Mouse (Mus musculus): Measurements from ENCODE around the gene Ccdc159.

The Ccdc159 gene

GRCm38 (mm10) chr9:21961366-21961980, 34.2 kb downstream of the Ccdc159 start:
- in situ Hi-C loops (cut with MboI, MseI): no loop called here

GRCm38 (mm10) chr9:21962010-21962409, 34.7 kb downstream of the Ccdc159 start:
- in situ Hi-C loops (cut with MboI, MseI): no loop called here

GRCm38 (mm10) chr9:21962416-21963059, 35.3 kb downstream of the Ccdc159 start:
- in situ Hi-C loops (cut with MboI, MseI): no loop called here

GRCm38 (mm10) chr9:21963417-21963816, 36.1 kb downstream of the Ccdc159 start, which contains the start of gene Epor:
TSS of gene Epor (minus strand) at chr9:21963506.
- in situ Hi-C loops (cut with MboI, MseI): no loop called here

- in situ Hi-C loops (cut with MboI, MseI): no loop called here
These were observed 41.6 kb downstream of the Ccdc159 start for GRCm38 (mm10) chr9:21968883-21969282.

DNA sequence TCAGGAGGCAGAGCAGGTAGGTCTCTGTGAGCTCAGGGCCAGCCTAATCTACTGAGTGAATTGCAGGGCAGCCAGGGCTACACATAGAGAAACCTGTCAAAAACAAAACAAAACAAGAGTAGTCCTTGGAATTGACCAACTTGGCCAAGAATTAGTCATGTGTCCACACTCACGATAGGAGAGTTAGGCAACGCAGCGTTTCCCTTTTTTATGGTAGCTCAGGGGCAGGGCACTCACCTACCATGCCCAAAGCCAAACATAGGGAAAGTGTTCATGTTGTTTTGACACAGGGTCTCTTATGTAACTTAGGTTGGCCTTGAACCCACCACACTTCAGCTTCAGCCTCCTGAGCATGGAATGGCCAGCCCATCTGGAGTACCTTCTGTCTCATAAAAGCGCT, 42.0 kb downstream of the Ccdc159 start:
- in situ Hi-C loops (cut with MboI, MseI): no loop called here

GRCm38 (mm10) chr9:21976626-21977175, 49.4 kb downstream of the Ccdc159 start:
- in situ Hi-C loops (cut with MboI, MseI): loop anchor here (5.0 kb wide), 1 partner anchor 166 kb away; no protein-coding TSS in a partner anchor

DNA sequence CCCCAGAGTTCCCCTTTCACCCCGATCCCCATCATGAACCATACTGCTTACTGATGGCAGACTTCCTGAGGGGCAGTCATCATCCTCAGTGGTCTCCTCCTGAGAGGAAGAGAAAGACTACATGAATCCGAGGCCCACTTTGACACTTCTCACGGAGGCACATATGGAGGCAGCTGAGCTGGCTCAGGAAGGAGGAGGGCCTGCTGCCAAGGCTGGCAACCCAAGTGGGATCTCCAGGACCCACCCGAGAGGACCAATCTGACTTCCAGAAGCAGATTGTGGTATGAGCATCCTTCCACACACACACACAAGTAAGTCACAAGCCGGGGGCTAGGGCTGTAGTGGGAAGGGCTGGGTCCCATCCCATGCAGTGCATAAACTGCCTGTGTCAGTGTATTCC, 50.1 kb downstream of the Ccdc159 start:
- in situ Hi-C loops (cut with MboI, MseI): loop anchor here (5.0 kb wide), 1 partner anchor 165 kb away; no protein-coding TSS in a partner anchor

- in situ Hi-C loops (cut with MboI, MseI): loop anchor here (5.0 kb wide), 1 partner anchor 164 kb away; no protein-coding TSS in a partner anchor
These were observed 50.7 kb downstream of the Ccdc159 start for GRCm38 (mm10) chr9:21977972-21978371.

DNA sequence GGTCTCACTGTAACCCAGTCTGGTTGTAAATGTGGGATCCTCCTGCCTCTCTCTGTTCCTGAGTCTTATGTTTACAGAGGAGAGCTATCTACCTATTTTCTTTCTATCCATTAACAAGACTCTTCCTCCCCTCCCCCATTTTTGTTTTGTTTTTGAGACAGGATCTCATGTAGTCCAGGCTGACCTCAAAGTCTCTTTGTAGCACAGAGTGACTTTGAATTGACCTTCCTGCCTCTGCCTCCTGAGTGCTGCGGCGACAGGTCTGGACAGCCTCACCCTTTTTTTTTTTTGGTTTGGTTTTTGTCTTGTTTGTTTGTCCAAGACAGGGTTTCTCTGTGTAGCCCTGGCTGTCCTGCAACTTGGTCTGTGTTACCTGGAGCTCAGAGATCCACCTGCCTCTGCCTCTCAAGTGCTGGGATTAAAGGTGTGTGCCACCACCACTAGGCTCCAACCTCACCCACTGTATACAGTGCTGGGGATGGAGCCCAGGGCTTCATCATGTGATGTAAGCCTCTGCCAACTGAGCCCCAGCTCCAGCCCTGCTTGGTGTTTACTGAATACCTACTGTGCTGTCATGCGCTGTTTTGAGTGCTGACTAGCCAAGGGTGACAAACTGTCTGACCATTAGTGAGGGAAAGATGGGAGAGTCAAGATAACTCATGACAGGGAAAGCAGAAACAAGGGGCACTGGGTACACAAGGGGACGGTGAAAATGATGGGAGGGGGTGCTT, 51.3 kb downstream of the Ccdc159 start:
- in situ Hi-C loops (cut with MboI, MseI): loop anchor here (5.0 kb wide), 1 partner anchor 164 kb away; no protein-coding TSS in a partner anchor

- in situ Hi-C loops (cut with MboI, MseI): no loop called here
These were observed 56.6 kb downstream of the Ccdc159 start for GRCm38 (mm10) chr9:21983911-21984310.
